Mouse (Mus musculus): Measurements from ENCODE around the gene Fam45a. TPM values are rescaled to one million over a fixed set of nuclear protein-coding genes. Genes with fewer than 3 reads are reported as not detected.

The Fam45a gene
- polyA plus RNA-seq (2015; fragmentation: Nextera tagmentation; extraction: Ambion mirVana): 35.9 and 36.2 TPM in 2 replicates

DNA sequence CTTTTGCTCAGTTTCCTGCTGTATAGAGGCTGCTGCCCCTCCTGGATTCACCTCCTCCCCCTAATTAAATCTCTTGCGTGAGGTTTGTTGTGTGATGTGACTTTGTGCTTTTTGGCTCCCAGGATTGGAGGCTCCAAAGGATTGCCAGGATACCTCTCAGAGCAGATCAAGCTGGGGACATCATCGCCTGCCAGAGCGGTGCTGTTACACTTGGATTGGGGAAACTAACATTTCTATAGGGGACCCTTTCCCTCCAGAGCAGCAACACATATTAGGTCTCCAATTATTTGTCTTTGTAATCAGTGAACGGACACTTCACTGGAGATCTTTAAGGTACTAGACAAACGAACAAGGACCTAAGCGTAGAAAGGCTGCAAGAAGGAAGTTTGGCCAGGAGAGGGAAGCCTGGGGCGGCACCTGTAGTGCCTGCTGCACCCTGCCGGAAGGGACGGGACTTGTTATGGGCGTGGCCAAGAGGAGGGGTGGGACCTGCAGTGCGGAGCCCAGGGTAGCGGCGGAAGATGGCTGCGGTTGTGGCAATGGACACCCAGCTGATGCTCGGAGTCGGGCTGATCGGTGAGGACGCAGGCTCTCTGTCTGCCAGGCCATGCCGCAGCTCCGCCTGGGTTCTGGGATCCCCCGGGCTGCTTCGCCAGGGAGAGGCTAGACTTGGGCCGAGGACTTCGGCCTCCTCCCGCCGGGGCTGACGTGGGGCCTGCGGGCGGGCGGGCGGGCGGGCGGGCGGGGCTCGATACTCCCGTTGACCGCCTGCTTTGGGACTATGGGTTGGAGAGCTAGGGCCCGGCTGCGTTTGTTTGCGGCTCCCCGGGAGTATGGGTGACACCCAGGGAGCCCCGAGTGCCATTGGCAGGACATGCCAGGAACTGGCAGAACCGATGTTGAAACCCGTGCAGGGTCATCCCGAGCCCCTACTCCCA is at the start of gene Fam45a:
Gene Fam45a, plus strand, starts transcription at position 488 of the 938 bp plus-strand sequence.
- no peaks in the 10 kb centered on the region for H3K27me3 ChIP-seq
- 1% methylated on average over 45 of the region's 45 CpGs for WGBS
- peak within 1 kb of the TSS; percentile 79 for H3K4me2 ChIP-seq
- peak; percentile 100 for ATAC-seq
- peak within 1 kb of the TSS; percentile 70 for H3K4me3 ChIP-seq
- peaks cover 10% of the 10 kb centered on the region for H3K4me1 ChIP-seq
- H3K27ac ChIP-seq: no peak within 1 kb of the TSS
- H3K36me3 ChIP-seq (ENCODE audit: poor library complexity, severe bottlenecking): peaks cover 11% of the 10 kb centered on the region
- peak within 1 kb of the TSS; percentile 80 for H3K9ac ChIP-seq
- no peaks in the 10 kb centered on the region for H3K9me3 ChIP-seq (replicated peaks)

DNA sequence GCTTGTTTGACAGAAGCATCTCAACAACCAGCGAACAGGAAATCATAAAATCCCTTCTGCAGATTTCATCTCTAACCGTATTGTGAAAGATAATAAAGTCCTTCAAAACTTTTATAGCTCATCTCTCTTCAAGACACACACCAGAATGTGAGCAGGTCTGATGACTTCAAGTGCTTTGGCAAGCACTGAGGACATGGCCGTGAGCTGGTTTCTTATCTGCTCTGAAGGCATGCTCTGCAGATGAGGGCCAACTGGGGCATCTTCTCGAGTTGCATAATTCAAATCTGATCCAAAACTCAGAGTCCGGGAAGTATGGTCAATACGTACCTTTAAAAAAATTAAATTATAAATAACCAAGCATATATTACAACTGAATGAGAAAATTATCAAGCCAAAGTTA is 38.0 kb upstream of the Fam45a start:
- 94% methylated on average over 6 of the region's 6 CpGs for whole genome bisulfite sequencing
- no peaks in the 10 kb centered on the region for H3K27me3 ChIP-seq
- no peak overlapping the region for H3K9ac ChIP-seq
- no peak for ATAC-seq
- H3K27ac ChIP-seq: no peak overlapping the region
- H3K9me3 ChIP-seq (replicated peaks): no peaks in the 10 kb centered on the region
- H3K36me3 ChIP-seq (ENCODE audit: poor library complexity, severe bottlenecking): peaks cover 83% of the 10 kb centered on the region
- H3K4me3 ChIP-seq: no peak overlapping the region
- H3K4me1 ChIP-seq: no peaks in the 10 kb centered on the region
- H3K4me2 ChIP-seq: no peak overlapping the region

DNA sequence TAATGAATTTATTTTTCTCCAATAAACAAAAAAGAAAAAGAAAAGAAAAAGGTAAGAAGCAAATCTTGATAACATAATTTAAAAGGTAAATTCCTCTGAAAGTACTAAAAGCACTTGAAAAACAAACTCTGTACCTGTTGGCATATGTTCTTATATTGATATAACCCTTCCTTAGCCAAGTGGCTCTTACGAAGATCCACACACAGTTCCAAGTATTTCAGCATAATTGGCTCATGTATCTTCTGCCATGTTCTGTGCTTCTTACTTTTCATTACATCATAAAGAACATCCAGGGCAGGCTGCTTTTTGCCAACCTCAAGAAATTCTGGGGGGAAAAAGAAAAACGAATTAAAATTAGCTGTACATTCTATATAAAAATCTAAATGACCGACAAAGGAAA is 29.4 kb upstream of the Fam45a start:
- WGBS: 93% methylated on average over 3 of the region's 3 CpGs

DNA sequence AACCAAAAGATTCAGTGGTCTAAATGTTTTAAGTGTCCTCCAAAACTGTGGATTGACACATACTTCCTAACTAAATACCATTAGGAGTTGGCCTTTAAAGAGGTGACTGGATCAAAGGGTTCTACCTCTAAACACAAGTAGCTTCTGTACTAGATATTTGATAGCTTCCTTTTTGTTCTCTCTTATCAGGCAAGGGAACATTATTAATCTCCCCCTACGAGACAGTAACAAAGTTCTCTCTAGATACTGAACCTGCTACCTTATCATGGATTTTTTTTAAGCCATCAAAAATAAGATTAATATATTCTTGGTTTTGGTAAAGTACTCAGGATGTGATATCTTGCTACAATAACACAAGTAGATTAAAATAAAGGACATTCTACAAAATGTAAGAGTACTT is 26.7 kb upstream of the Fam45a start:
- Histone ChIP-seq H3K27ac (no peak overlapping the region), H3K27me3 (no peaks in the 10 kb centered on the region), H3K9me3 (replicated peaks) (no peaks in the 10 kb centered on the region), H3K4me3 (no peak overlapping the region), H3K4me1 (peaks cover 38% of the 10 kb centered on the region), H3K9ac (no peak overlapping the region), H3K4me2 (no peak overlapping the region), H3K36me3 (ENCODE audit: poor library complexity, severe bottlenecking) (peaks cover 17% of the 10 kb centered on the region)
- WGBS: 74% methylated on average over 1 of the region's 1 CpGs
- no peak for ATAC-seq

More for the DNA sequence above, 29.4 kb upstream of the Fam45a start:
- Histone ChIP-seq H3K4me3 (no peak overlapping the region), H3K4me2 (no peak overlapping the region), H3K4me1 (peaks cover 18% of the 10 kb centered on the region), H3K27ac (no peak overlapping the region), H3K9ac (no peak overlapping the region), H3K27me3 (no peaks in the 10 kb centered on the region), H3K9me3 (replicated peaks) (no peaks in the 10 kb centered on the region), H3K36me3 (ENCODE audit: poor library complexity, severe bottlenecking) (peaks cover 36% of the 10 kb centered on the region)
- no peak for ATAC-seq

DNA sequence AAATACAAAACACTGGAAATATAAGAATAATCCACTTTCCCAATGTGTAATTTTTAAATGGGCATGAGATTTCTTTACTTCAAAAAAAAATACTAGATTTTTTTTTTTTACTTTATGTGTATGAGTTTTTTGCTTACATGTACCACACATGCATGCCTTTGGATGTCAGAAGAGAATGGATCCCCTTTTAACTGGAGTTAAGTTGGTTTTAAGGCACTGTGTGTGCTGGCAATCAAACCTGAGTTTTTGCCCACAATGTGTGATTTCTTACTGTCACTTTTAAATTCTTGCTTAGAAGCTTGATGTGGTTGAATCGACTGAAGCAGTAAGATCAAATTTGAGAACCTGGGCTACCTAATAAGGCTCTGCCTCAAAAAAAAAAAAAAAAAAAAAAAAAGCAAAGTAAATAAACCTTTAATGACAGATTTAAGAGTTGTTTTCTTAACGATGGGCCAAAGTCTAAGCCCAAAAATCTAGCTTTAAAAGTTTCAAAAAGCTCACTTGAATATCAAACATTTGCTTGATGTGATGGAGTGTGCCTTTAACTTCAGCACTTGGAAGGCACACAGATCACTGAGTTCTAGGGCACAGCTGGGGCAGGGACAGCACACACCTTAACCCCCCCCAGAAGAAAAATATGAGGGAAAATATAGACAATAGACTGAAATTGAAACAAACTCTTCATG is 23.8 kb upstream of the Fam45a start:
- no peak for ATAC-seq
- Histone ChIP-seq H3K4me1 (peaks cover 44% of the 10 kb centered on the region), H3K4me2 (peak overlapping the region; percentile 42), H3K27ac (no peak overlapping the region), H3K9me3 (replicated peaks) (no peaks in the 10 kb centered on the region), H3K36me3 (ENCODE audit: poor library complexity, severe bottlenecking) (no peaks in the 10 kb centered on the region), H3K4me3 (no peak overlapping the region), H3K9ac (no peak overlapping the region), H3K27me3 (no peaks in the 10 kb centered on the region)
- WGBS: 67% methylated on average over 2 of the region's 2 CpGs

DNA sequence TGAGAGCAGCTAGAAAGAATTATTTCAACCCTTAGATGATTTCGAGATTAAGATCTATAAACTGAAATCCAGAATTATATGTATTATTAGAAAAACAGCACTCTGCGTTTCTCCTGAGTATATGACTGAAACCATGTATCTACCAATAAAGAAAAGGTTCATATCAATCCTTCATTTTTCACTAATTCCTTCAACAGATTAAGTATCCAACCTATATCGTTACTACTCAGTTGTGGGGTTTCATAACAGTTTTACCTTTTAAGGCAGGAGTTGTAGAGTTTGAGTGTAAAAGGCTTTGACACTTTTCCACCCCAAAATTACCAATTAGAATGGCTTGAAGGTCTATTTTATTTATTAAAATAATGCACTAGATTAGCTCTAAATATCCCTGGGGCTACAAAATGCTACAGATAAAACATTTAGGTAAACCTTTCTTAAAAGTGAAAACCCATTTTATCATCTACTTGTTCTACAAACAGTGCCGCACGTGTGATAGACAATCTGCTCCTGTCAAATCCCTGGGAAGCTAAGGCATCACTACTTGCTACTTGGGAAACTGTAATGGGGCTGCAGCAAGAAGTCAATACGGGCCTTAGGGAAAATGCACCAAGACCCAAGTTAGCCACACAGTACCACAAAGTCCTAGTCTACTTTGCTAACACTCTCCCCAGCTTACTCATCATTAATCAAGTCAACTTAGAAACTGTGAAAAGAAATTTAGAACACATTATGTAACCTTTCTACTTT is 23.0 kb upstream of the Fam45a start:
- ATAC-seq: no peak
- no peaks in the 10 kb centered on the region for H3K27me3 ChIP-seq
- no peaks in the 10 kb centered on the region for H3K9me3 ChIP-seq (replicated peaks)
- H3K9ac ChIP-seq: peak overlapping the region; percentile 43; the same call in 1 of the 2 replicates
- peak overlapping the region; percentile 59 for H3K4me2 ChIP-seq
- H3K4me1 ChIP-seq: peaks cover 44% of the 10 kb centered on the region
- peak overlapping the region; percentile 98 for H3K4me3 ChIP-seq
- H3K36me3 ChIP-seq (ENCODE audit: poor library complexity, severe bottlenecking): no peaks in the 10 kb centered on the region
- no peak overlapping the region for H3K27ac ChIP-seq
- WGBS: 54% methylated on average over 6 of the region's 6 CpGs

DNA sequence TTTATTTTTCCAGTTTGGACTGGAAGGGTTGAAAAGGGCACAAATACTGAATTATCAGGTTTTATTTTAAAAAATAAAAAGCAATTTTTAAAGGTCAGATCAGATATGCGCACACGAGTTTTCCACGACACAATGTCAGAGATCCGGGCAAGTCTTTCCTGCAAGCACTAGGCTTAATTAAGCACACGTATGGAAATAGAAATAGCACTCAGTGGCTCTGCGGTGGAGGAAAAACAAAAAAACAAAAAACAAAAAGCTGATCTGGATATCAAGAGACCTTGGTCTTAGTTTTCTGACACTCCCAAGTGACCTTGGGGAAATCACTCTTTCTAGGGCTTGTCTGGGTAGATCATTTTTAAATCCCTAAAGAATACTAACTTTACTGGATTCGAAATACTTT is 21.9 kb upstream of the Fam45a start:
- Histone ChIP-seq H3K9ac (peak overlapping the region; percentile 100), H3K36me3 (ENCODE audit: poor library complexity, severe bottlenecking) (no peaks in the 10 kb centered on the region), H3K4me2 (peak overlapping the region; percentile 67), H3K4me3 (peak overlapping the region; percentile 98), H3K27ac (0 out of 2 replicates have a peak overlapping the region, but pooled peaks have one; percentile 96), H3K27me3 (no peaks in the 10 kb centered on the region), H3K9me3 (replicated peaks) (no peaks in the 10 kb centered on the region), H3K4me1 (peaks cover 39% of the 10 kb centered on the region)
- ATAC-seq: no peak
- 2% methylated on average over 7 of the region's 7 CpGs for WGBS

DNA sequence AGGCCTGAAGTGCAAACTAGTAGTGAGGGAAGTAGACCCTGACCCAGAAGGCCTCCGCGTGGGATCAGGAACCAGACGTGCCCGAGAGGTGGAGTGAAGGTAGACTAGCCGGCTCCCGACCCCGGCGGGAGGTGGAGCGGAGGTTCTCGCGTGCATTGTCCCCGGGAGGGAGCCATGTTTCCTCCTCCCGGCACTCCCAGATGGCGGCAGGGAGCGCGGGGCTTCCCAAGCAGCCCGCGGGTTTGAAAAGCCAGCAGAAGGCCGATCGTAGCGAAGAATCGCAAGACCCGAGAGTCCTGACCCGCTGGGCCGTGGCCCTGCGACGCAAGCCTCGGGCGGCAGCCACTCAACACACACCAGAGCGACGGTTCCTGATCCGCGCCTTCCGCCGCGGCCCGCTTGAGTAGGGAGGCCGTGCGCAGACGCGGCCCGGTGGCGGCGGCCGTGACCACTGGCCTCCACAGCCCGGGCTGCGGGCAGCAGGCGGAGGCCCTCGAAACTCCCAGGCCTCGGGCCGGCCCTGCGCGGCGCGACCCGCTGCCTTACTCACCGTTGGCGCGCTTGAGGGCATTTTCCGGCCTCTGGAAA is 21.4 kb upstream of the Fam45a start:
- Histone ChIP-seq H3K27me3 (no peaks in the 10 kb centered on the region), H3K9me3 (replicated peaks) (no peaks in the 10 kb centered on the region), H3K9ac (peak overlapping the region; percentile 100), H3K4me2 (peak overlapping the region; percentile 67), H3K4me1 (peaks cover 36% of the 10 kb centered on the region), H3K27ac (peak overlapping the region; percentile 96), H3K4me3 (peak overlapping the region; percentile 98), H3K36me3 (ENCODE audit: poor library complexity, severe bottlenecking) (no peaks in the 10 kb centered on the region)
- peak; percentile 80; the same call in 1 of the 2 replicates for ATAC-seq
- WGBS: 1% methylated on average over 56 of the region's 60 CpGs

DNA sequence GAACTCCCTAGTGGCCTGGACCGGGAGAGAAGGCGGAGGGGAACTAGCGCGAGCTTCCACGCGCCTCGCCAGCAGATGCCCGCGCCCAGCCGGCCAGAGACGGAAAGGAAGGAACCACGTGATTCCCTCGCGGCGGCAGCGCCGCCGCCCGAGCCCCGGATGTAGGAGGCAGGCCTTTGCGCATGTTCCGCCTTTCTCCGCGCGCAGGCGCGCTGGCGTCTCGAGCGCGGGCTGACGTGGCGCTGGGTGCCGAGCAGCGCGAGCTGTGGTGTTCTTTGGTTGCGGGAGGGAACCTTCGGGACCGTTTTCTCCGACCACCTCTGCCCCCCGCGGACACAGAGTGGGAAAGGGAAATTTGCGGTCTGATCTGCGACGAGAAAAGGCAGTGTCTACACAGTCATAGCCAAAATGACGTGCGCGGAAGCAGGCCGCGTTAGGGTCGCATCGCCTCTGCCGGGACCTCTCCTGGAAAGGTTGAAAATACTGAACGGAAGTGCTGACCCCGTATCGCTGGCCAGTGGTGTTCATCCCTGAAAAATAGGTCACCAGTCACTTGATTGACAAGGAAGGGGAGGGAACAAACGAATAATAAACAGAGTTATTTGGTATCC is 20.7 kb upstream of the Fam45a start, which contains the start of gene Eif3a:
Gene Eif3a, minus strand, starts transcription at position 108 of the 611 bp plus-strand sequence.
- ATAC-seq: peak; percentile 97
- Histone ChIP-seq H3K27ac (peak within 1 kb of the TSS; percentile 96), H3K36me3 (ENCODE audit: poor library complexity, severe bottlenecking) (no peaks in the 10 kb centered on the region), H3K4me1 (peaks cover 36% of the 10 kb centered on the region), H3K9me3 (replicated peaks) (no peaks in the 10 kb centered on the region), H3K4me2 (peak within 1 kb of the TSS; percentile 67), H3K27me3 (no peaks in the 10 kb centered on the region), H3K4me3 (peak within 1 kb of the TSS; percentile 98), H3K9ac (peak within 1 kb of the TSS; percentile 100)
- under 1% methylated on average over 57 of the region's 57 CpGs for WGBS

DNA sequence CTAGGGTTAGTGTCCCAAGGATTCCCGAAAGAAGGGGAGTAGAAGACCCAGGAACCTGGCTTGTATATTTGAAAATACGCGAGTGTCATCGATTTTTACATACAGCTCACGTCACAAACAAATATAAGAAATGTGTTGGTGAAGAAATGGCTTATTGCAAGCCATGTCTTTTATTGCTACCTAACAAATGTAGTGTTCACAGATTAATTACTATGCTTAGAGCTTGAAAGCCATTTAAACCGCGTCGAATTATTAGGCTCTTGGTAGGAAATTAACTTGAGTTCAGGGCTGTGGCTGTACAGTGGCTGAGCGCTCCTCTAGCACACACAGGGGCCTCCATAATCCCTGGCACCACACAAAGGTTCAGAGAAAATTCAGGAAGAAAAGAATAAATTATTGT is 20.2 kb upstream of the Fam45a start:
- 12% methylated on average over 9 of the region's 9 CpGs for WGBS
- H3K9ac ChIP-seq: peak overlapping the region; percentile 100
- H3K36me3 ChIP-seq (ENCODE audit: poor library complexity, severe bottlenecking): no peaks in the 10 kb centered on the region
- peak overlapping the region; percentile 96 for H3K27ac ChIP-seq
- peaks cover 31% of the 10 kb centered on the region for H3K4me1 ChIP-seq
- no peaks in the 10 kb centered on the region for H3K27me3 ChIP-seq
- no peaks in the 10 kb centered on the region for H3K9me3 ChIP-seq (replicated peaks)
- H3K4me3 ChIP-seq: peak overlapping the region; percentile 98
- 0 out of 2 replicates have a peak, but pooled peaks have one; percentile 11 for ATAC-seq
- peak overlapping the region; percentile 67 for H3K4me2 ChIP-seq

DNA sequence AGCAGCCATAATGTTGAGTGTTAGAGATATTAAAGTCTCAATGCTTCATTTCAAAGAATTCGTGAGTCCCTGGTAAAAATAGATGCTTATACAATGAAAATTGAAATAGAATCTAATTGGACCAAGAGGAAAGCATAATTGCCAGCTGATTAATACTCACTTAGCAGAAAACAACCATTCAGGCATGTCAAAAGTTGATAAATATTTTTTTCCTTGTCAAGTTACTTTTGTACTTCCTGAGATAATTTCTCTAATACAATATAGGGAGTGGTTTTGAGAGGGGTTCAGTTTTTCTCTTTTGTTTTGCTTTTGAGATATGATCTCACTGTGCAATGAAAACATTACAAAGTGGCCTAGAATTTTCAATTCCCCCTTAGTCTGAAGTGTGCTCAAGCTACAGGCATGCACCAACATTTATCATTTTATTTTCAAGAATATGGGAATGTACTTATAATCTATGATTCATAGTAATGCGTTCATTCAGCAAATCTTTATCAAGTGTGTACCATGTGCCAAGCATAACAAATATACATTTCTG is 18.1 kb upstream of the Fam45a start:
- no peak for ATAC-seq
- Histone ChIP-seq H3K4me1 (peaks cover 18% of the 10 kb centered on the region), H3K27me3 (no peaks in the 10 kb centered on the region), H3K4me3 (no peak overlapping the region), H3K9ac (no peak overlapping the region), H3K36me3 (ENCODE audit: poor library complexity, severe bottlenecking) (no peaks in the 10 kb centered on the region), H3K4me2 (no peak overlapping the region), H3K9me3 (replicated peaks) (no peaks in the 10 kb centered on the region), H3K27ac (no peak overlapping the region)
- 86% methylated on average over 2 of the region's 2 CpGs for WGBS
